Mouse (Mus musculus) frontal cortex, postnatal 14 days (tissue): ENCODE results near the gene Tenm4.

ENCODE experiments used
- DNase-seq, 2 experiments: peaks; one replicate each; pipeline ENCODE4 v3.0.0; 2022; ENCODE audit warnings: low spot score in 2 of 2

The Tenm4 gene

GRCm38 (mm10) chr7:96734315-96735058 is 563.4 kb downstream of the Tenm4 start:
- DNase-seq, result no peak

GRCm38 (mm10) chr7:96740631-96741030 is 569.6 kb downstream of the Tenm4 start:
- DNase-seq, result no peak

- no peak for DNase-seq
Observed at GRCm38 (mm10) chr7:96742221-96742620, 571.2 kb downstream of the Tenm4 start.

- DNase-seq, result no peak
Observed at GRCm38 (mm10) chr7:96745956-96746355, 574.9 kb downstream of the Tenm4 start.

GRCm38 (mm10) chr7:96746706-96747105 is 575.7 kb downstream of the Tenm4 start:
- no peak for DNase-seq

- DNase-seq, result no peak
Observed at GRCm38 (mm10) chr7:96748538-96749045, 577.5 kb downstream of the Tenm4 start.

- no peak for DNase-seq
Observed at GRCm38 (mm10) chr7:96749753-96750152, 578.7 kb downstream of the Tenm4 start.

- DNase-seq, result no peak
Observed at GRCm38 (mm10) chr7:96751236-96751635, 580.2 kb downstream of the Tenm4 start.

- no peak for DNase-seq
Observed at GRCm38 (mm10) chr7:96752776-96753175, 581.7 kb downstream of the Tenm4 start.

GRCm38 (mm10) chr7:96753335-96754095 is 582.5 kb downstream of the Tenm4 start:
- DNase-seq, result no peak

- DNase-seq, result no peak
Observed at GRCm38 (mm10) chr7:96754175-96754574, 583.1 kb downstream of the Tenm4 start.

GRCm38 (mm10) chr7:96755459-96756094 is 584.5 kb downstream of the Tenm4 start:
- no peak for DNase-seq

- DNase-seq, result no peak
Observed at GRCm38 (mm10) chr7:96756104-96756742, 585.2 kb downstream of the Tenm4 start.

GRCm38 (mm10) chr7:96757067-96757466 is 586.0 kb downstream of the Tenm4 start:
- DNase-seq, result no peak

- no peak for DNase-seq
Observed at GRCm38 (mm10) chr7:96760208-96760607, 589.2 kb downstream of the Tenm4 start.

- no peak for DNase-seq
Observed at GRCm38 (mm10) chr7:96761151-96761550, 590.1 kb downstream of the Tenm4 start.

GRCm38 (mm10) chr7:96765321-96765960 is 594.4 kb downstream of the Tenm4 start:
- DNase-seq, result no peak

GRCm38 (mm10) chr7:96767090-96767489 is 596.0 kb downstream of the Tenm4 start:
- DNase-seq, result no peak

- no peak for DNase-seq
Observed at GRCm38 (mm10) chr7:96768718-96769117, 597.7 kb downstream of the Tenm4 start.

- DNase-seq, result no peak
Observed at GRCm38 (mm10) chr7:96769784-96770183, 598.7 kb downstream of the Tenm4 start.

GRCm38 (mm10) chr7:96772966-96773365 is 601.9 kb downstream of the Tenm4 start:
- no peak for DNase-seq
